Mouse (Mus musculus): ENCODE results near the gene Ppp1r15b. TPM values are rescaled to one million over a fixed set of nuclear protein-coding genes. Genes with fewer than 3 reads are reported as not detected.
A peak's percentile ranks its signal among the peaks of the same experiment; 100 is the strongest.

The Ppp1r15b gene
- 37.8 and 48.7 TPM in 2 replicates for polyA plus RNA-seq (2014; fragmentation: Nextera tagmentation; extraction: Ambion mirVana)

- WGBS, result 1% methylated on average over 70 of the region's 72 CpGs
- Histone ChIP-seq H3K4me1 (replicated peaks; ENCODE audit: control insufficient read depth, insufficient read depth, low read length) (peaks cover 20% of the 10 kb centered on the region), H3K9me3 (ENCODE audit: control insufficient read depth, low read length) (no peaks in the 10 kb centered on the region), H3K9ac (ENCODE audit: low read depth, low read length) (peak within 1 kb of the TSS; percentile 98), H3K27ac (ENCODE audit: low read depth, low read length) (peak within 1 kb of the TSS; percentile 95), H3K27me3 (ENCODE audit: control insufficient read depth, insufficient read depth, low read length) (no peaks in the 10 kb centered on the region), H3K36me3 (ENCODE audit: control insufficient read depth, insufficient read depth, low read length) (no peaks in the 10 kb centered on the region), H3K4me3 (ENCODE audit: low read depth, low read length) (peak within 1 kb of the TSS; percentile 98), H3K4me2 (replicated peaks; ENCODE audit: low read depth, low read length) (peak within 1 kb of the TSS; percentile 98)
- ATAC-seq (ENCODE audit: low FRiP score) (peak; percentile 100), DNase-seq (ENCODE audit: low spot score) (peak; percentile 97)
These were observed at the start of gene Ppp1r15b for GRCm38 (mm10) chr1:133130638-133131560. Gene Ppp1r15b (plus strand): TSS chr1:133131143.

- 94% methylated on average over 5 of the region's 5 CpGs for WGBS
- Histone ChIP-seq H3K9ac (ENCODE audit: low read depth, low read length) (no peak overlapping the region), H3K27me3 (ENCODE audit: control insufficient read depth, insufficient read depth, low read length) (no peaks in the 10 kb centered on the region), H3K9me3 (ENCODE audit: control insufficient read depth, low read length) (no peaks in the 10 kb centered on the region), H3K36me3 (ENCODE audit: control insufficient read depth, insufficient read depth, low read length) (no peaks in the 10 kb centered on the region), H3K27ac (ENCODE audit: low read depth, low read length) (no peak overlapping the region), H3K4me1 (replicated peaks; ENCODE audit: control insufficient read depth, insufficient read depth, low read length) (peaks cover 16% of the 10 kb centered on the region), H3K4me3 (ENCODE audit: low read depth, low read length) (no peak overlapping the region), H3K4me2 (replicated peaks; ENCODE audit: low read depth, low read length) (no peak overlapping the region)
- DNase-seq (ENCODE audit: low spot score), result no peak
- no peak for ATAC-seq (ENCODE audit: low FRiP score)
These were observed 47.9 kb upstream of the Ppp1r15b start for GRCm38 (mm10) chr1:133083003-133083546.

GRCm38 (mm10) chr1:133083942-133084625 is 46.9 kb upstream of the Ppp1r15b start:
- WGBS, result 76% methylated on average over 11 of the region's 11 CpGs
- DNase-seq (ENCODE audit: low spot score) (no peak), ATAC-seq (ENCODE audit: low FRiP score) (no peak)
- Histone ChIP-seq H3K36me3 (ENCODE audit: control insufficient read depth, insufficient read depth, low read length) (no peaks in the 10 kb centered on the region), H3K27ac (ENCODE audit: low read depth, low read length) (no peak overlapping the region), H3K9ac (ENCODE audit: low read depth, low read length) (no peak overlapping the region), H3K9me3 (ENCODE audit: control insufficient read depth, low read length) (no peaks in the 10 kb centered on the region), H3K27me3 (ENCODE audit: control insufficient read depth, insufficient read depth, low read length) (no peaks in the 10 kb centered on the region), H3K4me3 (ENCODE audit: low read depth, low read length) (no peak overlapping the region), H3K4me1 (replicated peaks; ENCODE audit: control insufficient read depth, insufficient read depth, low read length) (peaks cover 16% of the 10 kb centered on the region), H3K4me2 (replicated peaks; ENCODE audit: low read depth, low read length) (no peak overlapping the region)

- peaks cover 12% of the 10 kb centered on the region for H3K4me1 ChIP-seq (replicated peaks; ENCODE audit: control insufficient read depth, insufficient read depth, low read length)
- DNase-seq (ENCODE audit: low spot score) (no peak), ATAC-seq (ENCODE audit: low FRiP score) (no peak)
- no peak overlapping the region for H3K9ac ChIP-seq (ENCODE audit: low read depth, low read length)
- H3K27ac ChIP-seq (ENCODE audit: low read depth, low read length), result no peak overlapping the region
- no peaks in the 10 kb centered on the region for H3K27me3 ChIP-seq (ENCODE audit: control insufficient read depth, insufficient read depth, low read length)
- no peak overlapping the region for H3K4me3 ChIP-seq (ENCODE audit: low read depth, low read length)
- no peaks in the 10 kb centered on the region for H3K9me3 ChIP-seq (ENCODE audit: control insufficient read depth, low read length)
- no peak overlapping the region for H3K4me2 ChIP-seq (replicated peaks; ENCODE audit: low read depth, low read length)
- WGBS, result 77% methylated on average over 14 of the region's 14 CpGs
- H3K36me3 ChIP-seq (ENCODE audit: control insufficient read depth, insufficient read depth, low read length), result no peaks in the 10 kb centered on the region
These were observed 46.1 kb upstream of the Ppp1r15b start for GRCm38 (mm10) chr1:133084708-133085416.

GRCm38 (mm10) chr1:133085417-133085742 is 45.6 kb upstream of the Ppp1r15b start:
- Histone ChIP-seq H3K36me3 (ENCODE audit: control insufficient read depth, insufficient read depth, low read length) (0 out of 2 replicates have a peak, but pooled peaks cover 4% of the 10 kb centered on the region), H3K9me3 (ENCODE audit: control insufficient read depth, low read length) (no peaks in the 10 kb centered on the region), H3K4me1 (replicated peaks; ENCODE audit: control insufficient read depth, insufficient read depth, low read length) (peaks cover 12% of the 10 kb centered on the region), H3K27ac (ENCODE audit: low read depth, low read length) (0 out of 2 replicates have a peak overlapping the region, but pooled peaks have one; percentile 20), H3K4me2 (replicated peaks; ENCODE audit: low read depth, low read length) (no peak overlapping the region), H3K4me3 (ENCODE audit: low read depth, low read length) (no peak overlapping the region), H3K9ac (ENCODE audit: low read depth, low read length) (no peak overlapping the region), H3K27me3 (ENCODE audit: control insufficient read depth, insufficient read depth, low read length) (no peaks in the 10 kb centered on the region)
- ATAC-seq (ENCODE audit: low FRiP score), result no peak
- 91% methylated on average over 8 of the region's 8 CpGs for WGBS
- DNase-seq (ENCODE audit: low spot score), result no peak

- Histone ChIP-seq H3K4me1 (replicated peaks; ENCODE audit: control insufficient read depth, insufficient read depth, low read length) (peaks cover 8% of the 10 kb centered on the region), H3K4me3 (ENCODE audit: low read depth, low read length) (no peak overlapping the region), H3K36me3 (ENCODE audit: control insufficient read depth, insufficient read depth, low read length) (peaks cover 11% of the 10 kb centered on the region), H3K27ac (ENCODE audit: low read depth, low read length) (peak overlapping the region; percentile 65; the same call in 1 of the 2 replicates), H3K4me2 (replicated peaks; ENCODE audit: low read depth, low read length) (no peak overlapping the region), H3K9ac (ENCODE audit: low read depth, low read length) (no peak overlapping the region), H3K9me3 (ENCODE audit: control insufficient read depth, low read length) (no peaks in the 10 kb centered on the region), H3K27me3 (ENCODE audit: control insufficient read depth, insufficient read depth, low read length) (no peaks in the 10 kb centered on the region)
- no peak for DNase-seq (ENCODE audit: low spot score)
- no peak for ATAC-seq (ENCODE audit: low FRiP score)
- 75% methylated on average over 10 of the region's 10 CpGs for WGBS
These were observed 44.1 kb upstream of the Ppp1r15b start for GRCm38 (mm10) chr1:133086804-133087203.

GRCm38 (mm10) chr1:133087206-133087905 is 43.6 kb upstream of the Ppp1r15b start:
- Histone ChIP-seq H3K9ac (ENCODE audit: low read depth, low read length) (no peak overlapping the region), H3K36me3 (ENCODE audit: control insufficient read depth, insufficient read depth, low read length) (peaks cover 11% of the 10 kb centered on the region), H3K4me2 (replicated peaks; ENCODE audit: low read depth, low read length) (no peak overlapping the region; the same call in 1 of the 2 replicates), H3K27me3 (ENCODE audit: control insufficient read depth, insufficient read depth, low read length) (no peaks in the 10 kb centered on the region), H3K4me3 (ENCODE audit: low read depth, low read length) (no peak overlapping the region), H3K4me1 (replicated peaks; ENCODE audit: control insufficient read depth, insufficient read depth, low read length) (peaks cover 8% of the 10 kb centered on the region), H3K9me3 (ENCODE audit: control insufficient read depth, low read length) (no peaks in the 10 kb centered on the region), H3K27ac (ENCODE audit: low read depth, low read length) (peak overlapping the region; percentile 65)
- ATAC-seq (ENCODE audit: low FRiP score) (peak; percentile 76), DNase-seq (ENCODE audit: low spot score) (peak; percentile 89)
- 42% methylated on average over 7 of the region's 7 CpGs for WGBS

- DNase-seq (ENCODE audit: low spot score) (no peak), ATAC-seq (ENCODE audit: low FRiP score) (no peak)
- H3K4me2 ChIP-seq (replicated peaks; ENCODE audit: low read depth, low read length), result no peak overlapping the region
- no peaks in the 10 kb centered on the region for H3K27me3 ChIP-seq (ENCODE audit: control insufficient read depth, insufficient read depth, low read length)
- no peak overlapping the region for H3K9ac ChIP-seq (ENCODE audit: low read depth, low read length)
- H3K9me3 ChIP-seq (ENCODE audit: control insufficient read depth, low read length), result no peaks in the 10 kb centered on the region
- WGBS, result 83% methylated on average over 10 of the region's 10 CpGs
- H3K4me3 ChIP-seq (ENCODE audit: low read depth, low read length), result no peak overlapping the region
- H3K36me3 ChIP-seq (ENCODE audit: control insufficient read depth, insufficient read depth, low read length), result peaks cover 11% of the 10 kb centered on the region
- H3K4me1 ChIP-seq (replicated peaks; ENCODE audit: control insufficient read depth, insufficient read depth, low read length), result peaks cover 8% of the 10 kb centered on the region
- H3K27ac ChIP-seq (ENCODE audit: low read depth, low read length), result no peak overlapping the region
These were observed 42.7 kb upstream of the Ppp1r15b start for GRCm38 (mm10) chr1:133088196-133088595.
